Mouse (Mus musculus) left cerebral cortex, adult 9 months (tissue): ENCODE measurements at regions not wholly inside any gene's neighbourhood (a gene's known extent, or its start where the extent isn't known, plus 50 kb on each side); places are given as distances from the start of the nearest gene placed in this dataset.

Source experiments
- DNase-seq, 2 experiments: peaks; one replicate each; pipeline ENCODE4 v3.0.0; 2022; ENCODE audit warnings: low spot score in 2 of 2

- DNase-seq: no peak
These were observed 515.6 kb downstream of the Gja1 start for GRCm38 (mm10) chr10:56892666-56893209.

- DNase-seq: peak in 1 of 2 experiments; percentile 16
These were observed 516.1 kb downstream of the Gja1 start for GRCm38 (mm10) chr10:56893210-56893705.

GRCm38 (mm10) chr10:56899640-56900274, 522.6 kb downstream of the Gja1 start:
- DNase-seq: peak; percentile 29 to 30

- DNase-seq: no peak
These were observed 523.8 kb downstream of the Gja1 start for GRCm38 (mm10) chr10:56900914-56901313.

- no peak for DNase-seq
These were observed 535.6 kb downstream of the Gja1 start for GRCm38 (mm10) chr10:56912711-56913110.

- no peak for DNase-seq
These were observed 537.0 kb downstream of the Gja1 start for GRCm38 (mm10) chr10:56914103-56914502.

- no peak for DNase-seq
These were observed 541.3 kb downstream of the Gja1 start for GRCm38 (mm10) chr10:56918412-56918811.

GRCm38 (mm10) chr10:56920711-56921672, 543.9 kb downstream of the Gja1 start:
- no peak for DNase-seq

GRCm38 (mm10) chr10:56935174-56935573, 551.0 kb upstream of the Hsf2 start:
- no peak for DNase-seq

GRCm38 (mm10) chr10:56941972-56942371, 544.2 kb upstream of the Hsf2 start:
- no peak for DNase-seq

- no peak for DNase-seq
These were observed 541.6 kb upstream of the Hsf2 start for GRCm38 (mm10) chr10:56944434-56945145.

- no peak for DNase-seq
These were observed 529.5 kb upstream of the Hsf2 start for GRCm38 (mm10) chr10:56956728-56957127.

GRCm38 (mm10) chr10:56962096-56962807, 523.9 kb upstream of the Hsf2 start:
- no peak for DNase-seq

GRCm38 (mm10) chr10:56963215-56963614, 523.0 kb upstream of the Hsf2 start:
- no peak for DNase-seq

- peak in 1 of 2 experiments; percentile 5 for DNase-seq
These were observed 517.3 kb upstream of the Hsf2 start for GRCm38 (mm10) chr10:56968913-56969312.

- DNase-seq: no peak
These were observed 511.4 kb upstream of the Hsf2 start for GRCm38 (mm10) chr10:56974812-56975211.

- DNase-seq: no peak
These were observed 506.6 kb upstream of the Hsf2 start for GRCm38 (mm10) chr10:56979601-56980000.

GRCm38 (mm10) chr10:56980821-56981220, 505.4 kb upstream of the Hsf2 start:
- DNase-seq: peak in 1 of 2 experiments; percentile 2

GRCm38 (mm10) chr10:56982526-56983190, 503.5 kb upstream of the Hsf2 start:
- DNase-seq: no peak

GRCm38 (mm10) chr10:56994969-56995368, 491.2 kb upstream of the Hsf2 start:
- DNase-seq: no peak
